Mouse (Mus musculus) frontal cortex, postnatal 25 days (tissue): ENCODE measurements around the gene Trp63.

Experiments
- DNase-seq, 2 experiments: peaks; one replicate each; pipeline ENCODE4 v3.0.0; 2022; ENCODE audit warnings: low spot score in 2 of 2

Gene Trp63

GRCm38 (mm10) chr16:25777501-25777900 is 93.9 kb downstream of the Trp63 start:
- DNase-seq: no peak

GRCm38 (mm10) chr16:25779964-25780363 is 96.4 kb downstream of the Trp63 start:
- no peak for DNase-seq

GRCm38 (mm10) chr16:25784246-25784645 is 100.7 kb downstream of the Trp63 start:
- no peak for DNase-seq

- DNase-seq: no peak
These were observed 102.9 kb downstream of the Trp63 start for GRCm38 (mm10) chr16:25786457-25786856.

- no peak for DNase-seq
These were observed 109.2 kb downstream of the Trp63 start for GRCm38 (mm10) chr16:25792640-25793266.

- DNase-seq: no peak
These were observed 114.2 kb downstream of the Trp63 start for GRCm38 (mm10) chr16:25797732-25798294.

GRCm38 (mm10) chr16:25799618-25800017 is 116.1 kb downstream of the Trp63 start:
- no peak for DNase-seq

- DNase-seq: no peak
These were observed 121.4 kb downstream of the Trp63 start for GRCm38 (mm10) chr16:25804955-25805354.

- DNase-seq: no peak
These were observed 123.6 kb downstream of the Trp63 start for GRCm38 (mm10) chr16:25807116-25807515.

- DNase-seq: no peak
These were observed 134.4 kb downstream of the Trp63 start for GRCm38 (mm10) chr16:25817753-25818624.

- DNase-seq: no peak
These were observed 142.5 kb downstream of the Trp63 start for GRCm38 (mm10) chr16:25826016-25826415.

GRCm38 (mm10) chr16:25832576-25832975 is 149.0 kb downstream of the Trp63 start:
- DNase-seq: no peak

- no peak for DNase-seq
These were observed 151.7 kb downstream of the Trp63 start for GRCm38 (mm10) chr16:25835301-25835700.

GRCm38 (mm10) chr16:25835723-25836122 is 152.2 kb downstream of the Trp63 start:
- DNase-seq: no peak

GRCm38 (mm10) chr16:25842996-25843395 is 159.4 kb downstream of the Trp63 start:
- no peak for DNase-seq

- no peak for DNase-seq
These were observed 160.1 kb downstream of the Trp63 start for GRCm38 (mm10) chr16:25843625-25844024.

GRCm38 (mm10) chr16:25846611-25847010 is 163.0 kb downstream of the Trp63 start:
- no peak for DNase-seq

GRCm38 (mm10) chr16:25848474-25848873 is 164.9 kb downstream of the Trp63 start:
- no peak for DNase-seq

- no peak for DNase-seq
These were observed 166.3 kb downstream of the Trp63 start for GRCm38 (mm10) chr16:25849593-25850464.

- no peak for DNase-seq
These were observed 177.4 kb downstream of the Trp63 start for GRCm38 (mm10) chr16:25860731-25861505.
